In genomic region chr4:114913594-114913962, GRCm38 (mm10) we compare ENCODE assay signal across 9 mouse cellular contexts. TPM values are rescaled to one million over a fixed set of nuclear protein-coding genes. Genes with fewer than 3 reads are reported as not detected.
DNase-seq lines count a peak whose midpoint lies in the region; ATAC-seq and TF ChIP-seq lines count a peak whose summit lies in the region.
"Had no signal": no experiment of that assay in that cellular context is flagged by ENCODE, and none has a peak within 500 bp of the region (broad histone marks: within the 10 kb centered on the region; RNA-seq: fewer than 3 reads in every experiment).

No protein-coding gene starts in this region.

- H3K9ac ChIP-seq in hindbrain, embryonic 14.5 days = no peak overlapping the region
- H3K9ac ChIP-seq in limb, embryonic 14.5 days (ENCODE audit: low read depth, low read length, severe bottlenecking) = no peak overlapping the region
- no peak overlapping the region for H3K9ac ChIP-seq in neural tube, embryonic 15.5 days (replicated peaks)

- intact Hi-C loops in left cerebral cortex, postnatal 36 days (cut with DNase I) = loop anchor here (5.0 kb wide), 2 partner anchors 246 to 1024 kb away; partner anchors contain the start of gene Dmbx1

- no peak for ATAC-seq in hindbrain, embryonic 14.5 days (ENCODE audit: low FRiP score)
- ATAC-seq in limb, embryonic 14.5 days (ENCODE audit: low FRiP score, low read depth) = no peak
- 0 out of 2 replicates have a peak, but pooled peaks have one; percentile 51 for ATAC-seq in neural tube, embryonic 15.5 days (ENCODE audit: low FRiP score)
- no peak for ATAC-seq in granulocyte monocyte progenitor cell, adult 5-6 weeks (replicated peaks; ENCODE audit: poor library complexity, severe bottlenecking)

- no peak for TF ChIP-seq POLR2A in limb, embryonic 14.5 days (IDR thresholded peaks at IDR 0.05; ENCODE audit: borderline replicate concordance, extremely low read depth, insufficient read depth, insufficient read length)

- no peak overlapping the region for H3K27ac ChIP-seq in embryonic facial prominence, embryonic 10.5 days (replicated peaks)
- no peak overlapping the region for H3K27ac ChIP-seq in hindbrain, embryonic 14.5 days
- no peak overlapping the region for H3K27ac ChIP-seq in limb, embryonic 14.5 days (replicated peaks; ENCODE audit: low read depth, low read length)
- H3K27ac ChIP-seq in neural tube, embryonic 15.5 days (replicated peaks) = no peak overlapping the region

- H3K9me3 ChIP-seq in embryonic facial prominence, embryonic 10.5 days = no peaks in the 10 kb centered on the region
- no peaks in the 10 kb centered on the region for H3K9me3 ChIP-seq in hindbrain, embryonic 14.5 days (ENCODE audit: control insufficient read depth, low read length)
- H3K9me3 ChIP-seq in limb, embryonic 14.5 days (ENCODE audit: control insufficient read depth, low read length) = no peaks in the 10 kb centered on the region
- no peaks in the 10 kb centered on the region for H3K9me3 ChIP-seq in neural tube, embryonic 15.5 days (replicated peaks)

- WGBS in embryonic facial prominence, embryonic 10.5 days = 2% methylated on average over 13 of the region's 13 CpGs
- WGBS in hindbrain, embryonic 14.5 days = 2% methylated on average over 13 of the region's 13 CpGs
- WGBS in limb, embryonic 14.5 days = 4% methylated on average over 13 of the region's 13 CpGs
- 1% methylated on average over 13 of the region's 13 CpGs for WGBS in neural tube, embryonic 15.5 days

- H3K4me2 ChIP-seq in hindbrain, embryonic 14.5 days (replicated peaks) = no peak overlapping the region
- no peak overlapping the region for H3K4me2 ChIP-seq in limb, embryonic 14.5 days (replicated peaks; ENCODE audit: low read depth, low read length, severe bottlenecking)
- no peak overlapping the region for H3K4me2 ChIP-seq in neural tube, embryonic 15.5 days

- peaks cover 94% of the 10 kb centered on the region for H3K27me3 ChIP-seq in embryonic facial prominence, embryonic 10.5 days (replicated peaks; ENCODE audit: low read depth, poor library complexity, severe bottlenecking)
- H3K27me3 ChIP-seq in hindbrain, embryonic 14.5 days (ENCODE audit: control insufficient read depth, insufficient read depth, low read length) = peaks cover 97% of the 10 kb centered on the region
- H3K27me3 ChIP-seq in limb, embryonic 14.5 days (ENCODE audit: control insufficient read depth, insufficient read depth, low read length) = peaks cover 95% of the 10 kb centered on the region
- peaks cover 83% of the 10 kb centered on the region for H3K27me3 ChIP-seq in neural tube, embryonic 15.5 days (replicated peaks)

- DNase-seq in left cerebral cortex, adult 11 months (ENCODE audit: low spot score) = peak; percentile 24
- no peak for DNase-seq in left cerebral cortex, postnatal 36 days (ENCODE audit: low spot score in 2 of 2)
- DNase-seq in adrenal gland, adult (ENCODE audit: inconsistent age in 2 of 2, low spot score in 1 of 2) = peak; percentile 67 to 89
- DNase-seq in embryonic facial prominence, embryonic 10.5 days (ENCODE audit: low spot score) = peak; percentile 84
- peak; percentile 71 for DNase-seq in hindbrain, embryonic 14.5 days (ENCODE audit: low spot score)
- DNase-seq in limb, embryonic 14.5 days (ENCODE audit: low spot score) = peak; percentile 76

- no peaks in the 10 kb centered on the region for H3K36me3 ChIP-seq in embryonic facial prominence, embryonic 10.5 days (replicated peaks)
- no peaks in the 10 kb centered on the region for H3K36me3 ChIP-seq in hindbrain, embryonic 14.5 days (replicated peaks; ENCODE audit: control insufficient read depth, insufficient read depth)
- H3K36me3 ChIP-seq in limb, embryonic 14.5 days (ENCODE audit: control insufficient read depth, insufficient read depth, low read length) = no peaks in the 10 kb centered on the region
- H3K36me3 ChIP-seq in neural tube, embryonic 15.5 days = no peaks in the 10 kb centered on the region

- H3K4me1 ChIP-seq in embryonic facial prominence, embryonic 10.5 days = peaks cover 44% of the 10 kb centered on the region
- H3K4me1 ChIP-seq in hindbrain, embryonic 14.5 days (replicated peaks; ENCODE audit: control insufficient read depth, insufficient read depth, low read length) = no peaks in the 10 kb centered on the region; the same call in 1 of the 2 replicates
- H3K4me1 ChIP-seq in limb, embryonic 14.5 days (ENCODE audit: control insufficient read depth, insufficient read depth, low read length) = peaks cover 3% of the 10 kb centered on the region; the same call in 1 of the 2 replicates
- peaks cover 11% of the 10 kb centered on the region for H3K4me1 ChIP-seq in neural tube, embryonic 15.5 days

- H3K4me3 ChIP-seq in embryonic facial prominence, embryonic 10.5 days = peak overlapping the region; percentile 45; the same call in 1 of the 2 replicates
- H3K4me3 ChIP-seq in hindbrain, embryonic 14.5 days (replicated peaks; ENCODE audit: low read length) = no peak overlapping the region
- H3K4me3 ChIP-seq in limb, embryonic 14.5 days (replicated peaks; ENCODE audit: low read length) = 0 out of 2 replicates have a peak overlapping the region, but pooled peaks have one; percentile 5
- H3K4me3 ChIP-seq in neural tube, embryonic 15.5 days (replicated peaks) = no peak overlapping the region

RNA-seq across cellular contexts. Expression of gene Foxd2, which starts 4.9 kb away (rescaled TPM):
- under 1 TPM; 0.27 to 0.39 TPM for total RNA-seq in left cerebral cortex, postnatal 36 days (2021)
- polyA plus RNA-seq in embryonic facial prominence, embryonic 10.5 days (2016; fragmentation: Nextera tagmentation; extraction: Ambion mirVana) = 4.6 and 4.8 TPM in 2 replicates
- 0.16 TPM in 1 of 2 replicates, not detected in the other for polyA plus RNA-seq in hindbrain, embryonic 14.5 days (2014; fragmentation: Nextera tagmentation; extraction: Ambion mirVana)
- 3.9 and 6.6 TPM in 2 replicates for polyA plus RNA-seq in limb, embryonic 14.5 days (2012; rRNA removed)
- 1.2 and 1.5 TPM in 2 replicates for polyA plus RNA-seq in limb, embryonic 14.5 days (2014; fragmentation: Nextera tagmentation; extraction: Ambion mirVana)
- 0.28 and 0.36 TPM in 2 replicates for polyA plus RNA-seq in neural tube, embryonic 15.5 days (2015; fragmentation: Nextera tagmentation; extraction: Ambion mirVana)
- 0.32 and 1.0 TPM in 2 replicates for total RNA-seq in granulocyte monocyte progenitor cell, adult 5-6 weeks (2014; fragmentation: Nextera tagmentation)
- total RNA-seq in granulocyte monocyte progenitor cell, adult 5-6 weeks (2017) = 0.30 and 1.3 TPM in 2 replicates
- polyA plus RNA-seq: stomach, embryonic 14.5 days had no signal

RNA-seq across cellular contexts. Expression of gene Foxe3, which starts 12.2 kb away (rescaled TPM):
- total RNA-seq in left cerebral cortex, postnatal 36 days (2021) = not detected
- 1.0 and 1.5 TPM in 2 replicates for polyA plus RNA-seq in embryonic facial prominence, embryonic 10.5 days (2016; fragmentation: Nextera tagmentation; extraction: Ambion mirVana)
- not detected in 2 replicates for polyA plus RNA-seq in hindbrain, embryonic 14.5 days (2014; fragmentation: Nextera tagmentation; extraction: Ambion mirVana)
- not detected in 2 replicates for polyA plus RNA-seq in limb, embryonic 14.5 days (2012; rRNA removed)
- polyA plus RNA-seq in limb, embryonic 14.5 days (2014; fragmentation: Nextera tagmentation; extraction: Ambion mirVana) = not detected in 2 replicates
- polyA plus RNA-seq in neural tube, embryonic 15.5 days (2015; fragmentation: Nextera tagmentation; extraction: Ambion mirVana) = not detected in 2 replicates
- total RNA-seq in granulocyte monocyte progenitor cell, adult 5-6 weeks (2014; fragmentation: Nextera tagmentation) = not detected in 2 replicates
- total RNA-seq in granulocyte monocyte progenitor cell, adult 5-6 weeks (2017) = not detected in 2 replicates
- polyA plus RNA-seq: stomach, embryonic 14.5 days had no signal

Comparison
In these comparisons a context has a peak if more than half of its experiments do, and no peak if none do; other contexts are left out.
1. DNase-seq: peak in left cerebral cortex, adult 11 months (single experiment), adrenal gland, adult (2 of 2), embryonic facial prominence, embryonic 10.5 days (single experiment), hindbrain, embryonic 14.5 days (single experiment) and limb, embryonic 14.5 days (single experiment); none in left cerebral cortex, postnatal 36 days (0 of 2).
2. H3K4me3 ChIP-seq: peak in embryonic facial prominence, embryonic 10.5 days (single experiment) and limb, embryonic 14.5 days (single experiment); none in hindbrain, embryonic 14.5 days (single experiment) and neural tube, embryonic 15.5 days (single experiment).